Mouse (Mus musculus): Measurements from ENCODE around the gene Agap3. TPM values are rescaled to one million over a fixed set of nuclear protein-coding genes. Genes with fewer than 3 reads are reported as not detected.
A peak's percentile ranks its signal among the peaks of the same experiment; 100 is the strongest.

Agap3 gene
- 17.2 and 18.9 TPM in 2 replicates for polyA plus RNA-seq (2012)

DNA sequence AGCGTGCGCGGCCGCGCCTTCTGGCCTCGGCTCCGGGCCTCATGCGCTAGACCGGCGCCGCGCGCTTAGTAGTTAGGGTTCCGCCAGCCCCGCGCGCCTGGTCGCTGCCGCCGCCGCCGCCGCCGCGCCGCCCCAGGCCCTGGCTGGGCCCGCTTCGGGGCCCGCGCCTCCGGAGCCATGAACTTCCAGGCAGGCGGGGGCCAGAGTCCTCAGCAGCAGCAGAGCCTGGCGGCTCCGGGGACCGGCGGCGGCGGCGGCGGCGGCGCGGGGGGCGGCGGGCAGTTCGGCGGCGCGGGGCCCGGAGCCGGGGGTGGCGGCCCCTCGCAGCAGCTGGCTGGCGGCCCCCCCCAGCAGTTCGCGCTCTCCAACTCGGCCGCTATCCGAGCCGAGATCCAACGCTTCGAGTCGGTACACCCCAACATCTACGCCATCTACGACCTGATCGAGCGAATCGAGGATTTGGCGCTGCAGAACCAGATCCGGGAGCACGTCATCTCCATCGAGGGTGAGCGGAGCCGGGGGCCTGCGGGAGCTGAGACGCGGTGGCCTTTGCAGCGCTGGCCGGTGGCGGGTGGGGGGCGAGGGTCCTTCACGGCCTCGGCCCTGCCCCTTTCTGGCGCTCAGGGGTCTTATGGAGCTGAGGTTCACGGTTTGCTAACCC, at the start of gene Agap3:
Gene Agap3 (plus strand): TSS at position 148 of the 661 bp plus-strand sequence.
- Histone ChIP-seq H3K4me3 (replicated peaks) (peak within 1 kb of the TSS; percentile 92), H3K4me1 (ENCODE audit: control insufficient read depth) (peaks cover 76% of the 10 kb centered on the region), H3K9me3 (ENCODE audit: control insufficient read depth, low read length) (no peaks in the 10 kb centered on the region), H3K36me3 (ENCODE audit: control insufficient read depth) (peaks cover 34% of the 10 kb centered on the region), H3K27me3 (ENCODE audit: control insufficient read depth) (no peaks in the 10 kb centered on the region)
- TF ChIP-seq TAL1 (IDR thresholded peaks at IDR 0.05; ENCODE audit: low read length) = no peak
- no peak for TF ChIP-seq GATA1 (IDR thresholded peaks at IDR 0.05; ENCODE audit: low read length)

DNA sequence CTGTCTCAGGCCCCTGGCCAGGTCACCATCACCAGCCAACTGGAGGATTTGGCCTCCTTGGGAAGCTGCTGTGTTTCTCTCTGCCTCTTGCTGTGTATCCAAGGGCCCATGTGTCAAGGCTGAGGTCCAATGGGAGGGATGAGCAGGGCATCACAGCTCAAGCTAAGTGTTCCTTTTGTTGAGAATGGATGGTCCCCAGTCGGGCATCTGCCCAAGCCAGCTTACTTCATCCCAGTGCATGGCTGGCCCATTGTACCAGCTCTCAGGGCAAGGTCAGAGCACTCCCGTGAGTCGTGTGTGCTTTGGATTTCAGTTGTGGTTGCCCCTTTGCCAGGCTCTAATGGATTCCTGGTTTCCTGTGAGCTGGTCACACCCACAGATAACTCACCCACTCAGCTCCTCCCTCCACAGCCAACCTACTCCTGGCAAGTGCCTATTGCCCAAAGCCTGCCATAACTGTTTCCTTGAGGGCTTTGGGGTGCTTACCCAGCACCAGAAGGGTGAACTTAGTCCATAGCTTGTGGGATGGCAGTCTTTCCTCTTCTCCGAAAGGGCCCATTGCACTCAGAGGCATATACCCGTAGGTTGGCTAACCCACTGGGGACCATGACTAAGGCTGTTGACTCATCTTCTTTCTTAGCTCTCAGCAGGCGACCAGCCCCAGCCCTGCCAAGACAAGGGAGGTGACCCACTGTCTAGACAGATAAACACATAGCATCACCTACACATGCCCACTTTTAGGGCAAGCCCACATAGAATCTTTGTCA, 47.2 kb upstream of the Agap3 start:
- Histone ChIP-seq H3K27me3 (ENCODE audit: control insufficient read depth) (no peaks in the 10 kb centered on the region), H3K36me3 (ENCODE audit: control insufficient read depth) (peaks cover 81% of the 10 kb centered on the region), H3K9me3 (ENCODE audit: control insufficient read depth, low read length) (no peaks in the 10 kb centered on the region), H3K4me3 (replicated peaks) (no peak overlapping the region), H3K4me1 (ENCODE audit: control insufficient read depth) (peaks cover 20% of the 10 kb centered on the region)
- TF ChIP-seq TAL1 (IDR thresholded peaks at IDR 0.05; ENCODE audit: low read length) = no peak
- no peak for TF ChIP-seq GATA1 (IDR thresholded peaks at IDR 0.05; ENCODE audit: low read length)

- H3K4me3 ChIP-seq (replicated peaks) = no peak overlapping the region
- H3K36me3 ChIP-seq (ENCODE audit: control insufficient read depth) = peaks cover 75% of the 10 kb centered on the region
- H3K4me1 ChIP-seq (ENCODE audit: control insufficient read depth) = peaks cover 18% of the 10 kb centered on the region
- TF ChIP-seq TAL1 (IDR thresholded peaks at IDR 0.05; ENCODE audit: low read length) (no peak), GATA1 (IDR thresholded peaks at IDR 0.05; ENCODE audit: low read length) (no peak)
- no peaks in the 10 kb centered on the region for H3K9me3 ChIP-seq (ENCODE audit: control insufficient read depth, low read length)
- H3K27me3 ChIP-seq (ENCODE audit: control insufficient read depth) = no peaks in the 10 kb centered on the region
Observed at GRCm38 (mm10) chr5:24405389-24405876, 46.5 kb upstream of the Agap3 start.

DNA sequence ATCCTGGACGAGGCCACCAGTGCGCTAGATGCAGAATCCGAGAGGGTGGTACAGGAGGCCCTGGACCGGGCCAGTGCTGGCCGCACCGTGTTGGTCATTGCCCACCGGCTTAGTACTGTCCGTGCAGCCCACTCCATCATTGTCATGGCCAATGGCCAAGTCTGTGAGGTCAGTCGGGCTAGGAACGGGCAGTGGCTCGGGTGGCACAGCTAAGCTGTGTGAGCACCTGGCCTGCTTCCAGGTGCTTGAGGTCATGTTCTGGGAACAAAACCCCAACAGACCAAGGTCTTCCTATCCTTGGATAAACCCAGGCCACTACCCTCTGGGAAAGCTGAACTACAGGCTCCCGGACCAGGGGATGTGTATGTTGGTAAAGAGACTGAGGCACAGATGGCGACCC, 43.3 kb upstream of the Agap3 start:
- Histone ChIP-seq H3K27me3 (ENCODE audit: control insufficient read depth) (peaks cover 4% of the 10 kb centered on the region), H3K36me3 (ENCODE audit: control insufficient read depth) (peaks cover 43% of the 10 kb centered on the region), H3K9me3 (ENCODE audit: control insufficient read depth, low read length) (no peaks in the 10 kb centered on the region), H3K4me1 (ENCODE audit: control insufficient read depth) (peaks cover 18% of the 10 kb centered on the region), H3K4me3 (replicated peaks) (no peak overlapping the region)
- TF ChIP-seq TAL1 (IDR thresholded peaks at IDR 0.05; ENCODE audit: low read length) (no peak), GATA1 (IDR thresholded peaks at IDR 0.05; ENCODE audit: low read length) (no peak)

DNA sequence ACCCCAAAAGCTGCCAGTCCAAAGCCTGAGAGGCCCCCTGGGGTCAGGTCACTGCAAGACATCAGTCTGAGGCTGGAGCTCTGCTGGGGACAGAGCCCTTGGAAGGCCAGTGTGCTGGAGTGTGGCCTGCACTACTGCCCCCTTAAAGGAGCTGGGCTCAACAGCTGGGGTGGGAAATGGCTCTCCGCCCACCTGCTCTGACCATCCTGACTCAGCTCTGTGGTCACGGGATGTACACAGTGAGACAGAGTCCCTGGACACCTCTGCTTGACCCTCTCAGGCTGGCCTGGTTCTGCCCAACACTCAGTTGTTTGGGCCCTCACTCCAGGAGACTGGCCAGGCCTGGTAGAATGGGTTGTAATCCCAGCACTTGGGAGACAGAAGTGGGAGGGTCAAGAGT, 42.5 kb upstream of the Agap3 start:
- H3K36me3 ChIP-seq (ENCODE audit: control insufficient read depth) = peaks cover 36% of the 10 kb centered on the region
- no peak overlapping the region for H3K4me3 ChIP-seq (replicated peaks)
- no peak for TF ChIP-seq GATA1 (IDR thresholded peaks at IDR 0.05; ENCODE audit: low read length)
- TF ChIP-seq TAL1 (IDR thresholded peaks at IDR 0.05; ENCODE audit: low read length) = no peak
- peaks cover 11% of the 10 kb centered on the region for H3K27me3 ChIP-seq (ENCODE audit: control insufficient read depth)
- no peaks in the 10 kb centered on the region for H3K9me3 ChIP-seq (ENCODE audit: control insufficient read depth, low read length)
- H3K4me1 ChIP-seq (ENCODE audit: control insufficient read depth) = peaks cover 12% of the 10 kb centered on the region

DNA sequence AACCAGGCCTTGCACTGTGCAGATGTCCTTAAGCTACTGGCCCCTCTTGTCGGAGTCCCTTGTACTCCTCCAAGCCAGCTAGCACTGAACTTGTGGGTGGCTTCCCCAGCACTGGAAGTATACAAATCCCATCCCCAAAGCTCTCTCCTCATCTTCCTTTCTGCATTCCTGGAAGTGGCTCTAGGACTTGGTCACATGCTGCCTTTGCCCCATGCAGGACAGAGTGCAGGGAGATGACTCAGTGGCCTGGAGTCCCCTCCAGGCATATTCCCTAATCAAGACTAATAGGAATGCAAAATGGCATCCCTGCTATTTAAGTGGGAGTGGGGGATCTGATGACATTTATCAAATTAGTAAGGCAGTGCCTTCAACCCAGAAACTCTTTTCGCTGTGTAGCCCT, 39.9 kb upstream of the Agap3 start:
- H3K9me3 ChIP-seq (ENCODE audit: control insufficient read depth, low read length) = no peaks in the 10 kb centered on the region
- H3K4me3 ChIP-seq (replicated peaks) = no peak overlapping the region
- TF ChIP-seq GATA1 (IDR thresholded peaks at IDR 0.05; ENCODE audit: low read length) (no peak), TAL1 (IDR thresholded peaks at IDR 0.05; ENCODE audit: low read length) (no peak)
- peaks cover 16% of the 10 kb centered on the region for H3K27me3 ChIP-seq (ENCODE audit: control insufficient read depth)
- H3K4me1 ChIP-seq (ENCODE audit: control insufficient read depth) = peaks cover 3% of the 10 kb centered on the region
- H3K36me3 ChIP-seq (ENCODE audit: control insufficient read depth) = peaks cover 14% of the 10 kb centered on the region

DNA sequence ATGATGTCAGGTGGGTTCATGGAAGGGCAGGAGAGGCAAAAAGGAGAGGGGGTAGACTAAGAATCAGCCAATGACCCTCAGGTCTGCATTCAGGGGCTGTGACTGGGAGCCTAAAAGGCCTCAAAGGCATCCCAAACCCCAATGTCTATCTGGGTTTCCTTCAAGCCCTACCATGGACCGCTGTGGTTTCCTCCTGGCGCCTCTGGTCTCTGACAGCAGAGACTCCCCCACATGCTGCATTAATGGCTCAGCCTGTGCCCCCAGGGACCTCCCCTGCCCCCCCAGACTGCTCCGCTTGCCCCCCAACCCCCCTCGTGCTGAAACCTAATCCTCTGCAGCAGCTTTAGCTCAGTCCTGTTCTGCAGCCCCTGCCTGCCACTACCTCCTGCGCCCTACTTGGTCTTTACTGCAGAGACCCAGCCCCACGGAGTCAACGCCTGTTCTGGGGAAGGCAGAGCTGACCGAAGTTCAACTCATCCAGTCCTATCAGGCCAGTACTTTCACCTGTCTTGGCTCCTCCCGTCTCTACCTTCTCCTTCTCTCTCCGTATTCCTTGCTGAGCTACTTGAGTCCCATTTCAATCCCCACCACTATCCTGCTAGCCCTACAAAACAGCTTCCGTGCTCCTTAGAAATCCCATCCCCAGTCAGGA, 38.8 kb upstream of the Agap3 start, which contains the start of gene Asic3:
Gene Asic3 (plus strand): TSS at position 351 of the 652 bp plus-strand sequence.
- Histone ChIP-seq H3K4me1 (ENCODE audit: control insufficient read depth) (peaks cover 3% of the 10 kb centered on the region), H3K9me3 (ENCODE audit: control insufficient read depth, low read length) (no peaks in the 10 kb centered on the region), H3K27me3 (ENCODE audit: control insufficient read depth) (peaks cover 16% of the 10 kb centered on the region)

DNA sequence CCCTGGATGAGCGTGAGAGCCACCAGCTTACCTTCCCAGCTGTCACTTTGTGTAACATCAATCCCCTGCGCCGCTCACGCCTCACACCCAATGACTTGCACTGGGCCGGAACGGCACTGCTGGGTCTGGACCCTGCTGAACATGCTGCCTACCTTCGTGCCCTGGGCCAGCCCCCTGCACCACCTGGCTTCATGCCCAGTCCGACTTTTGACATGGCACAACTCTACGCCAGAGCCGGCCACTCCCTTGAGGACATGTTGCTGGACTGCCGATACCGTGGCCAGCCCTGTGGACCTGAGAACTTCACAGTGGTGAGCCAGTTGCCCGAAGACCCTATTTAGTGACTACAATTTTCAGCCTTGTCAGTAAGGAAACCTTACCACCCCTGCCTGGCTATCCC, 38.0 kb upstream of the Agap3 start:
- Histone ChIP-seq H3K36me3 (ENCODE audit: control insufficient read depth) (peaks cover 3% of the 10 kb centered on the region), H3K4me1 (ENCODE audit: control insufficient read depth) (peaks cover 3% of the 10 kb centered on the region), H3K27me3 (ENCODE audit: control insufficient read depth) (peaks cover 16% of the 10 kb centered on the region), H3K4me3 (replicated peaks) (no peak overlapping the region), H3K9me3 (ENCODE audit: control insufficient read depth, low read length) (no peaks in the 10 kb centered on the region)
- no peak for TF ChIP-seq GATA1 (IDR thresholded peaks at IDR 0.05; ENCODE audit: low read length)

More for the DNA sequence above, 38.8 kb upstream of the Agap3 start, which contains the start of gene Asic3:
- H3K36me3 ChIP-seq (ENCODE audit: control insufficient read depth) = peaks cover 8% of the 10 kb centered on the region
- H3K4me3 ChIP-seq (replicated peaks) = no peak within 1 kb of the TSS
- TF ChIP-seq TAL1 (IDR thresholded peaks at IDR 0.05; ENCODE audit: low read length) = no peak
- TF ChIP-seq GATA1 (IDR thresholded peaks at IDR 0.05; ENCODE audit: low read length) = no peak

Data from erythroblast, embryonic 14.5 days (primary cell).